Mouse (Mus musculus): Measurements from ENCODE around the gene Calhm1.

DNA sequence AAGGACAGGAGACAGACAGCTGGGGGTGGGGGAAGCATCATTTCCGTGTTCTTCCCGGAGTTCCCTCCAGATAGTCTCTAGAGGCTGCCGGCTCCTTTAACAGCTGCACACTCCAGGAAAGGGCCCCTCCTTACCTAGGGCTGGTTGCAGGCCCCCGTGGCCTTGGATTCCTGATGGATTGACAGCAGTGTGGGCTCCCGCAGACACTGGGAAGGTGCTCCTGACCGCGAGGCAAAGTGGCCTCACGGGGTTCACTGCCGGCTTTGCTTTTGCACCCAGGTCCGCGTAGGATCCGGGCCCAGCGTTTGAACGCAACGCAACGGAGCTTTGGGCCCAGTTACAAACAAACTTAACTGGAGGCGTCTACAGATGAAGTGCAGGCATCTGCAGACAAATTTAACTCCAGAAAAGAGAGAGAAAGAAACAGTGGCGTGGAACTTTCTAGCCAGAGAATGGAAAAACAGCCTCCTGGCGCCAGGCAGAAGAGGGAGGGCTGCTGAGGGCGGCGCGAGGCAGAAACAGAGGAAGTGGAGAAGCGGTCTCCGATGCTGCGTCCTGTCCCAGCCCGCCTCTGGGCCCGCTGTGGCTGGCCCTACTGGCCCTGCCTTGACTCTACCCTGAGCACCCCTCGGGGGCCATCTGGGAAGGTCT is 6.2 kb downstream of the Calhm1 start, which contains the start of gene Calhm2:
- TF ChIP-seq CTCF (IDR thresholded peaks at IDR 0.05; ENCODE audit: low read depth, low read length) = no peak
- no peak for TF ChIP-seq EP300 (IDR thresholded peaks at IDR 0.05; ENCODE audit: insufficient read depth, low read depth, low read length)

All from ES-Bruce4 (cell line).